Mouse (Mus musculus) G1E (cell line): ENCODE measurements around the gene Esp4.
"Not testable (repeated sequence)": the region's sequence is repeated elsewhere in the genome, so short reads cannot be mapped to it uniquely, and the experiment has no call there.

Source experiments
- CTCF ChIP-seq: IDR thresholded peaks from 2 replicates; pipeline ENCODE4 v1.5.1; 2012; ENCODE audit warnings: low read depth, low read length, inconsistent platforms, mixed read lengths
- GATA1 ChIP-seq: IDR thresholded peaks from 2 replicates; pipeline ENCODE4 v1.6.1; 2012; ENCODE audit warnings: borderline replicate concordance, low read length, inconsistent platforms, mixed read lengths
- POLR2AphosphoS5 ChIP-seq: IDR thresholded peaks from 2 replicates; pipeline ENCODE4 v1.6.1; 2012; ENCODE audit warnings: low read depth, low read length, inconsistent platforms; ENCODE audit not compliant: insufficient replicate concordance
- TAL1 ChIP-seq: conservative IDR thresholded peaks from 2 replicates; pipeline ENCODE4 v1.6.1; 2012; ENCODE audit warnings: low read depth, low read length, inconsistent platforms, mixed read lengths

- not testable (repeated sequence) for TF ChIP-seq TAL1, CTCF, GATA1, POLR2AphosphoS5
Measured at GRCm38 (mm10) chr17:40631775-40632174, 33.4 kb downstream of the Esp4 start, which contains the start of gene Esp3.
